Mouse (Mus musculus) heart, postnatal 0 days (tissue): Measurements from ENCODE around the gene Nkx3-2.

ENCODE experiments used
- CTCF ChIP-seq: IDR thresholded peaks from 2 replicates; pipeline ENCODE4 v1.5.1; 2016; ENCODE audit warnings: antibody characterized with exemption, control low read depth, low read depth
- EP300 ChIP-seq: IDR thresholded peaks from 2 replicates; pipeline ENCODE4 v1.6.1; 2016; ENCODE audit warnings: antibody characterized with exemption, low read depth

GRCm38 (mm10) chr5:41801622-41802021 lies 37.3 kb upstream of the Nkx3-2 start:
- TF ChIP-seq CTCF (no peak), EP300 (no peak)
